Mouse (Mus musculus) heart, adult 2 months (tissue): ENCODE results near the gene Rabgef1.

Source experiments
- CTCF ChIP-seq: fragments of 200-600 bp; IDR thresholded peaks from 2 replicates; pipeline ENCODE4 v1.8.1; 2022; ENCODE audit warnings: antibody characterized with exemption, mild to moderate bottlenecking, moderate library complexity
- POLR2A ChIP-seq: fragments of 200-500 bp; IDR thresholded peaks from 2 replicates; pipeline ENCODE4 v1.6.1; 2011; ENCODE audit warnings: mild to moderate bottlenecking, low read depth, low read length, control low read depth; ENCODE audit not compliant: insufficient read depth

- TF ChIP-seq POLR2A: peak; percentile 97
- TF ChIP-seq CTCF: no peak
Observed at GRCm38 (mm10) chr5:130255017-130255720, 83.6 kb downstream of the Rabgef1 start, which contains the start of the genes Sbds and Tyw1.
